Mouse (Mus musculus): ENCODE results near the gene Lrrc26. TPM values are rescaled to one million over a fixed set of nuclear protein-coding genes. Genes with fewer than 3 reads are reported as not detected.

Lrrc26 gene
- not detected for total RNA-seq (2023)

GRCm38 (mm10) chr2:25289651-25290050 lies at the start of gene Lrrc26:
TSS of gene Lrrc26 (plus strand) at chr2:25289915.

GRCm38 (mm10) chr2:25242101-25242506 lies 47.6 kb upstream of the Lrrc26 start, which contains the start of the genes Rnf208 and Cysrt1:
TSS of gene Rnf208 (plus strand) at chr2:25242255.
TSS of gene Cysrt1 (minus strand) at chr2:25242452.

DNA sequence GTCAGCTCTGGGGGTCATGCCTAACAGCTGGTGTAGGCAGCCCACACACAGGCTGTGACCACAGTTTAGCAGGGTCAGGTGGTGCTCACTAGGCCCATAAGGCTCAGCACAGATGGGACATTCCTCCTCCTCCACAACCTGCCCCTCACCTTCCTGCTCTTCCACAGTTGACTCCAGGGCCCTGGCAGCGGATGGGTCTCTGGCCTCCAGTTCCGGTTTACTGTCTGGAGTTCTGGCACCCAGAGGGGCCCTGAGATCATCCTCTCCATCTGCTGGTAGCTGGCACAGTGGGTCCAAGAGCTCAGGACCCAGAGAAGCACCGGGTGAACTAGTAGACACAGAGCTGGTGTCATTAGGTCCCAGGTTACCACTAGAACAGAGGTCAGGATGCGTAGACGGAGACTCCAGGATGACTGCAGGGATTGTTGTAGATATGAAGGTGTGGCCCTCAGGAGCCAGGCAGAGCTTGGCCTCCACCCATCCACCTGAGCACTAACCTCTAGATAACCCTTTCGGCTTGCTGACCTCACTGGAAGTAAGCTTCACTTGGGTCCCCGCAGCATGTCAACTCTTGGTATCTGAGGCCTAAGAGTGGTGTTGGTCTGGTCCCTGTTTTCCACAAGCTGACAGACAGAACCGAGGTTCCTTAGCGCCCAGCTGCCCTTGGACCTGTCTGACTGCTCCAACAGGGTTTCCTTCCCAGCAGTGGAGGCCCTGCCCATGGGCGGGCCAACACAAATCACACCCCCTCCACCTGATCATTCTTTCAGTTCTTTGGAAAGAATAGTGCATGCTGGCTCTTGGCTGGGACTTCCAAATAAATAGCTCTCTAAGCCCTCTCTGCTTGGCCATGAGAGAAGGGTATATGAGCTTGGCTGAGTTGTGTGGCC lies 43.3 kb upstream of the Lrrc26 start, which contains the start of gene AL732309.1:
TSS of gene AL732309.1 (minus strand) at position 681 of the 890 bp plus-strand sequence.

GRCm38 (mm10) chr2:25255284-25255779 lies 34.4 kb upstream of the Lrrc26 start, which contains the start of gene Tmem203:
TSS of gene Tmem203 (plus strand) at chr2:25255439.

DNA sequence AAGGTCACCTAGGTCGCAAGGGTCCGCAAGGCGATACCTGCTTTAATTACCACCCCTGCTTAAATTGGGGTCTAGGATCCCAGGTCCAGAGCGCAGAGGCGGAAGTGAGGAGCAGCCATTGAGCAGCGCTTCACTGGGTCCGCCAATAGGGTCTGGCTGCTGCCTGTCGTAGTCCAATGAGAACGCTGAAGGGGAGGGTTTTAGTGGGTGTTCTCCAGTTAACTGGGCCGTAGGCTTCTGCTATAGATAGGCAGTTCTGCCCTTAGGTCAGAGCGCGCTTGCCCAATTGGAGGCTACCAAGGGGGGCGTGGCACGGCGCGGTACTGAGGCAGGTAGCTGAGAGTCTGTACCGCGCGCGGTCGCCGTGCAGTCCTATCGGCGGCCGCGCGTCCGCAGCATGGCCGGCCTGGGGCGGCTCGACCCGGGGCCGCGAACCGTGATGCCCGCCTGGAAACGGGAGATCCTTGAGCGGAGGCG lies 27.4 kb upstream of the Lrrc26 start, which contains the start of gene Tprn:
TSS of gene Tprn (plus strand) at position 328 of the 477 bp plus-strand sequence.

DNA sequence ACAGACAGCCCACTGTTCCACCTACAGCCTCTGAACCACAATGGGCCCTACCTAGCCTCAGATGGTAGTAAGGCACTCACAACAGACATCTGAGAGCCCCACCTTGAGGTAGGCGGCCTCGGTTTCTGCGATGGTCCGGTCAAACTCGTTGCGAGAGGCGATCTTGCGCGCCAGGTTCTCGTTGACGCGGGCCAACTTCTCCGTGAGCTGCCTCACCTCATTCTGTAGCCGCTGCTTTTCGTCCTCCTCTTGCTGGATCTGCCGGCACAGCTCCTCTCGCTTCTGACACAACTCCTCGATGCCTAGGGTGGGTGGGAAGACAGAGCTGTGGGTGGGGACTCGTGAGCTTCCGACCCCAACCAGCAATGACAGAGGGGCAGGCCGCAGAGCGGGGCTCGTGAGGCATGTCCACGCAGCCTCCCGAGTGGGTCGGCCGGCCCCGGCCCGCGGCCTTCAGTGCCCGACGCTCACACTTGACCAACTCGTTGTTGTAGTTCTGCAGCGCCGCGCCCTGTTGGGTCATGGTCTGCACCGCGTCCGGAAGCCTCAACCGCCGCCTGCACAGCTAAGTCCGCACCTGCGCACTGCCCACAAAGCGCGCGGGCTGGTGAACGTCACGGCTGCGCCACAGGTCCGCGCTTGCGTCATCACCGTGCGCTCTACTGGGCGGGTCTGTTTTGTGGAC lies 17.7 kb upstream of the Lrrc26 start, which contains the start of the genes Ssna1 and Anapc2:
TSS of gene Ssna1 (minus strand) at position 612 of the 685 bp plus-strand sequence.
TSS of gene Anapc2 (plus strand) at position 652 of the 685 bp plus-strand sequence.

DNA sequence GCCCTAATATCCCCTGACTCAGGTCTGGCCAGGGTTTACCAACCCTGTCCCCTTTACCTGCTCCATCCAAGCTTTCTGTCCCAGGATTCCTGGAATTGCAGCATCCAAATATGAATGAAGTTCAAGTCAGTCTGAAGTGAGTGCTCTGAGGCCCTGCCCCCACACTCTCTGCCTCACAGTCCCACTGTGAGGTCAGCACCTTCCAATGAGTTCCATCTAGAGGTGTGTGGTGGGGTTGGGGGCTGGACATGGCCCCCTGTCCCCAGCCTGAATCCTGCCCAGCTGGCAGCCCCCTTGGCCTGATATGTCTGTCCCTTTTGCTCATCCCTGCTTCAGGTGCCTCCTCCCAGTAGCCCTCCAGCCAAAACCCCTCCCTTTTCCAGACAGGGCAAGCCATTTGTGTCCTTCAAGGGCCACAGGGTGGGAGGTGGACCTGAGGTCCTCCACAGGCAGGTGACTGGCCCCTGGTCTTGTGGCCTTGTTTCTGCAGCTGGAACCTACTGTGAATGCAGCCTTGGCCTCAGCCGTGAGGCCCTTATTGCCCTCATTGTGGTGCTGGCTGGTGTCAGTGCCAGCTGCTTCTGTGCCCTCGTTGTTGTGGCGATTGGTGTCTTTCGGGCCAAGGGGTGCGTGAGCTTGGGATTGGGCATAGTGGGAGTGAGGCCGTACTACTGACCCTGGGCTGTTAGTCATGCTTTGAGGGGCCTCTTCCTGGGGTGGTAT lies 1.6 kb upstream of the Lrrc26 start, which contains the start of gene Tmem210:
TSS of gene Tmem210 (plus strand) at position 219 of the 723 bp plus-strand sequence.

DNA sequence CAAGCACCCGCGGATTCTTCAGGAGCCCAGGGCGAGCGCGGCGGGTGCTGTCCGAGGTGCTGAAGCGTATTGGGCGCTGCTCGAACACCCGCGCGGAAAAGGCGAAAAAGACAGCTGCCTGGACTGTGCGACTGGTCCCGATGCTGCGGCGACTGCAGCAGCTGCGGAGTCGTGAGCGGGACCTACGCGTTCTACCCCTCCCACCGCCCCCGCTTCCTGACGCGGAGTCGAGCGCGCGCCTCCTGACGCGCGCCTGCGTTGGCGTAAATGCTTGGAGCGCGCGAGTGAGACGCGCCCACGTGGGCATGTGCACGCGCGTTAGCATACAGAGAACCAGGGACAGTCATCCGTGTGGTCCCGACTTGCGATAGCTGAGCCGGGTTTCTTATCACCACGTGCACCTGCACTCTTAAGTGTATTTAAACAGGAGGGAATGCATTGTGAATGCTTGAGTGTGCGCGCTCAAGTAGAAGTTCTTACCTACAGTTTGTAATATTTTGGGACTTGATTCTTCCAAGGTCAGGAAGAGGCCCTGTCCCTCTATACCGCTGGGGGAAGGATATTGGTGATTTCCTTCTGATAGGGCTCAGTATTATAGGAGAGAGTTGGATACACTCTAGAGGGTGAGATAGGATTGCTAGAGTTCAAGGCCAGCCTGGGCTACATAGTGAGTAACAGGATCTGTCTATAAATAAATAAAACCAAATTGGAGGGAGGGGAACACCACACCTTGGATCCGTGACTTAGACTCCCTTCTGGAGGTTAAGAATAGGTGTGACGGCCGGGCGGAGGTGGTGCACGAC lies 29.5 kb downstream of the Lrrc26 start, which contains the start of gene Grin1:
TSS of gene Grin1 (minus strand) at position 217 of the 803 bp plus-strand sequence.

DNA sequence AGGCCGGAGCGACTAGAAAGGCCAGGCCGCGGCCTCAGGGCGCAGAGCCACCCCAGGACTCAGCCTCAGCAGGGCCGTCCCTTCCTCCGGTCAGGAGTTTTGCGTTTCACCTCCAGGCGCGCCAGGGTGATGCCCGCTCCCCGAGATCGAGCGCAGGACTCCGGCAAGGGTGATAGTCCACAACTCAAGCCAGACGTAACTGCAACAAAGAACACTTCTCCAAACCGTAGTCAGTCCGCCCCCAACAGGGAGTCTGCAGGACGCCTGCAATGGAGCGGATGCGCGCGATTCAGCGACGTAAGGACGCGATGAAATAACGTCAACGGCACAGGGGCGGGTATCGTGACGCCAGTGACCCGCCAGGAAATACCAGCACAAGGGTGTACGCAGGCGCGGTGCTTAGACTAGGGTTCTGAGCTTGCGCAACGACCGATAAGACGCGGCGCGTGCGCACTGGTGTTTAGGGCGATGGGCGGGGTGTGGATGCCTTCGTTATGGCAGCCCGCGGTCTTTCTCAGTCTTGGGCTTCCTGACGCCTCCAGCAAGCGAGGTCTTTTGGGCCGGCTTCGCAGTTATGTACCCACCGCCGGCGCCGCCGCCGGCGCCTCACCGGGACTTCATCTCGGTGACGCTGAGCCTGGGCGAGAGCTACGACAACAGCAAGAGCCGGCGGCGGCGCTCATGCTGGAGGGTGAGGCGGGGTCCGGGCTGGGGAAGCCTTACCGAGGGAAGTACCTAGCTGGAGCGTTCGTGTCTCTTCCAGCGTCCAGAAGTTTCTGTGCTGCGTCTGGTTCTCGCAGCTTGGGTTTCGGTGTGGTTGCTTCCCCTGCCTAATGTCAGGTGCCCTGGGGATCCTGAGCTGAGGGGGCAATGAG lies 42.8 kb downstream of the Lrrc26 start, which contains the start of gene Man1b1:
TSS of gene Man1b1 (plus strand) at position 53 of the 875 bp plus-strand sequence.

Other genes starting within 250 kb of the Lrrc26 start
- gene Nsmf, start 235.6 kb upstream of the Lrrc26 start, total RNA-seq (2023), result 22.3 TPM
- gene Entpd8, start 209.6 kb upstream of the Lrrc26 start, total RNA-seq (2023), result not detected
- gene Noxa1, start 194.8 kb upstream of the Lrrc26 start, total RNA-seq (2023), result not detected
- gene Nrarp, start 109.2 kb upstream of the Lrrc26 start, total RNA-seq (2023), result 5.2 TPM
- 23.0 TPM for gene Tor4a, start 93.0 kb upstream of the Lrrc26 start, total RNA-seq (2023)
- 63.7 TPM for gene Nelfb, start 78.4 kb upstream of the Lrrc26 start, total RNA-seq (2023)
- gene Stpg3, start 75.3 kb upstream of the Lrrc26 start, total RNA-seq (2023), result not detected
- not detected for gene Fam166a, start 71.2 kb upstream of the Lrrc26 start, total RNA-seq (2023)
- gene Tubb4b, start 65.2 kb upstream of the Lrrc26 start, total RNA-seq (2023), result 113 TPM
- not detected for gene Slc34a3, start 55.6 kb upstream of the Lrrc26 start, total RNA-seq (2023)
- not detected for gene Rnf224, start 53.1 kb upstream of the Lrrc26 start, total RNA-seq (2023)
- not detected for gene Rnf208, start 47.7 kb upstream of the Lrrc26 start, total RNA-seq (2023)
- gene Cysrt1, start 47.5 kb upstream of the Lrrc26 start, total RNA-seq (2023), result not detected
- 5.9 TPM for gene AL732309.1, start 43.1 kb upstream of the Lrrc26 start, total RNA-seq (2023)
- gene Tmem203, start 34.5 kb upstream of the Lrrc26 start, total RNA-seq (2023), result 24.4 TPM
- gene Tprn, start 27.3 kb upstream of the Lrrc26 start, total RNA-seq (2023), result 29.6 TPM
- gene Ssna1, start 17.5 kb upstream of the Lrrc26 start, total RNA-seq (2023), result 35.2 TPM
- 99.3 TPM for gene Anapc2, start 17.4 kb upstream of the Lrrc26 start, total RNA-seq (2023)
- gene Tmem210, start 1.8 kb upstream of the Lrrc26 start, total RNA-seq (2023), result not detected
- gene Grin1, start 29.3 kb downstream of the Lrrc26 start, total RNA-seq (2023), result not detected
- gene Man1b1, start 42.4 kb downstream of the Lrrc26 start, total RNA-seq (2023), result 50.6 TPM
- 17.2 TPM for gene Dpp7, start 66.4 kb downstream of the Lrrc26 start, total RNA-seq (2023)
- 10.3 TPM for gene Uap1l1, start 75.8 kb downstream of the Lrrc26 start, total RNA-seq (2023)
- gene Sapcd2, start 82.4 kb downstream of the Lrrc26 start, total RNA-seq (2023), result 0.74 TPM
- 1.4 TPM for gene Entpd2, start 106.0 kb downstream of the Lrrc26 start, total RNA-seq (2023)
- gene Npdc1, start 109.4 kb downstream of the Lrrc26 start, total RNA-seq (2023), result 0.98 TPM
- gene Fut7, start 133.4 kb downstream of the Lrrc26 start, total RNA-seq (2023), result 0.59 TPM
- gene Abca2, start 138.8 kb downstream of the Lrrc26 start, total RNA-seq (2023), result 69.0 TPM
- gene Clic3, start 166.9 kb downstream of the Lrrc26 start, total RNA-seq (2023), result not detected
- gene Paxx, start 171.2 kb downstream of the Lrrc26 start, total RNA-seq (2023), result 92.6 TPM
- gene Ptgds, start 180.1 kb downstream of the Lrrc26 start, total RNA-seq (2023), result not detected
- gene Lcn12, start 204.0 kb downstream of the Lrrc26 start, total RNA-seq (2023), result not detected
- gene Fbxw5, start 210.8 kb downstream of the Lrrc26 start, total RNA-seq (2023), result 47.7 TPM
- gene C8g, start 211.8 kb downstream of the Lrrc26 start, total RNA-seq (2023), result not detected